In the genomic region with DNA sequence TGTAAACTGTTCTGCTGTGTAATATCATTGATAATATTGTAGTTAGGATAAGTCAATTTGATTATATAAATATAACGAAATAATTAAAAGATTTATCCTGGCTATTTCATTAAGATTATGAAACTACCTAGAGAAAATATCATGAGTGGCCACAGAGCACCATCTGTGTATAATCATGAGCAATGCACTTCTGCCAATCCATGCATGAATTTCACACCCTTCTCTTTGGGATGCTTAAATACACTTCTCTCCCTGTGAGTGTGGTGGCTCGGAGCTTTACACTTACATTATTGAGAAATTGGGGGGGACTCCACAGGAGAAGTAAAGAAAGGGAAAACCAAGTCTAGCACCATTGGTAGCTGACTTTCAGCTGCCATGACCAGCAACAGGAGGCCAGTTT, we compare ENCODE assay signal across 12 mouse cellular contexts.
"Had no signal": no experiment of that assay in that cellular context is flagged by ENCODE, and none has a peak within 500 bp of the region (broad histone marks: within the 10 kb centered on the region; RNA-seq: fewer than 3 reads in every experiment).

No protein-coding gene starts in this region.

- H3K9ac ChIP-seq: kidney, embryonic 15.5 days; limb, embryonic 12.5 days; liver, embryonic 14.5 days; neural tube, embryonic 12.5 days had no signal

- H3K36me3 ChIP-seq: kidney, embryonic 15.5 days; limb, embryonic 12.5 days; neural tube, embryonic 12.5 days had no signal

- DNase-seq: kidney, postnatal 14 days; layer of hippocampus, postnatal 36 days; liver; lung, adult 18-20 months; midbrain, embryonic 14.5 days; spleen, adult 18-20 months; thymus, adult 18-20 months; thymus, postnatal 14 days had no signal

- H3K27me3 ChIP-seq: kidney, embryonic 15.5 days; limb, embryonic 12.5 days; neural tube, embryonic 12.5 days had no signal

- H3K27ac ChIP-seq: kidney, embryonic 15.5 days; limb, embryonic 12.5 days; liver, embryonic 14.5 days; neural tube, embryonic 12.5 days had no signal

- H3K4me3 ChIP-seq: kidney, embryonic 15.5 days; limb, embryonic 12.5 days; neural tube, embryonic 12.5 days had no signal

- H3K4me2 ChIP-seq: kidney, embryonic 15.5 days; limb, embryonic 12.5 days; neural tube, embryonic 12.5 days had no signal

- H3K4me1 ChIP-seq: kidney, embryonic 15.5 days; limb, embryonic 12.5 days; neural tube, embryonic 12.5 days had no signal

- H3K9me3 ChIP-seq: kidney, embryonic 15.5 days; limb, embryonic 12.5 days; neural tube, embryonic 12.5 days had no signal
